Mouse (Mus musculus) naive thymus-derived CD4-positive, alpha-beta T cell, adult 5 months (primary cell): Measurements from ENCODE around the gene Hnrnpa1. TPM values are rescaled to one million over a fixed set of nuclear protein-coding genes. Genes with fewer than 3 reads are reported as not detected.

Source experiments
- polyA plus RNA-seq: library from polyadenylated mRNA; unstranded; fragments of 100-300 nt; shearing (Covaris generic); gene quantifications from one replicate; pipeline ENCODE4 v1.2.1, GENCODE M21; 2017

The Hnrnpa1 gene
- polyA plus RNA-seq = 179 TPM

DNA sequence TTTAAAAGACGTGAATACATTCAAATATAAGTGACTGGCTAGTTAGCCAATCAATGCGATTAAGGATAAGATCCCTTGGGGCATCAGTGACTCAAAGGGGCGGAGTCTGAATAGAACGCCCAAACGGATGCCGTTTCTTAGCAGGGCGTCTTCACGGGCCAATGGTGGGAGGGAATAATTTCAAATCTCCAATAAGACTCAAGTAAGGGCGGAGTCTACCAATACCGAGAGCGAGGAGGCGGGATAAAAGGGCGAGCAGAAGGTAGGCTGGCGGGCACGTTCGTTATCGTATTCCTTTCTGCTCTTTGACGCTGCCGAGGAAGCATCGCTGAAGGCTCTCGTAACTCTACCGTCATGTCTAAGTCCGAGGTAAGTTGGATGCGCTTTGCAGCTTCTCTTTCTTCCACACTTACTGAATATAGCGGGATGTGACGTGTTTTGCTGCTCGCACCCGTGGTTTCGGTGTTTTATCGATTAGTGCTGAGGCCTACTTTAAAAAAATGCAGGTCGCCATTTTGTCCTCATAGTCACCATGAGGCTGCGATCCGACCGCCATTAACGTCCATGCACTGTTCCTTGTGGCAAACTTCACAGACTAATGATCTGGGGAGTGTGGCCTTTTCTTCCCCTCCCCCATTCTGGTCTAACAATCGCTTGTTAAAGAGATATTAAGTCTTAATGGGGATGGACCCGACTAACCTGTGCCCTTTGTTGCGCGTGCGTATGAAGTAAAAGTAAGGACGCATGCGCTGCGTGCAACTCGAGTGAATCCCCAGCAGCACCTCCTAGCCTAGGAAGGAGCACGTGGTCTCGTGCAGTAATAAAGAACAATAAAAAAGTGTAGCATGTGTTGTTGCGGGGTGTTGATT, at the start of gene Hnrnpa1:
Hnrnpa1 (plus strand) TSS at position 273 of the 869 bp plus-strand sequence.

DNA sequence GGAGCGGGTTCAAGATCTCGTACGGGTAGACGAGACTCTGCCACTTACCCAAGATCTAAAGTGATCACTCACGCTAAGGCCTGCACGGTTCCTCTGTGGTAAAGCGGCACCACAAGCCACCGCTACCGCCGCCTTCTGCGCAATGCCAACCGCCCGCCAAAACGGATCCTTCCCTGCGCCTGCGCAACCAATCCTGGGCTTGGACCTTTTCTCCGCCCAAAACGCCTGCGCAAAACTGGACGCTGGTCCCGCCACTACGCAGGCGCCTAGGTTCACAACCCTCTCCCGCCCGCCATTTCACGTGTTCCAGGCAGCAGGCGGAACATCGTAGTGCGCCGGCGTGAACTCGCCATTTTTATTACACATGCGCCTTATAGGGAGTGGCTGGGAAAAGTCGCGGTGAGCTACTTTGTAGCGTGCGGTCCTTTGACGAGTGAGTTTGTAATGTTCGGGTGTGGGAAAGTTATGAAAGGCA, 510 bp upstream of the Hnrnpa1 start, which contains the start of gene Cbx5:
Cbx5 (minus strand) TSS at position 132 of the 475 bp plus-strand sequence.

DNA sequence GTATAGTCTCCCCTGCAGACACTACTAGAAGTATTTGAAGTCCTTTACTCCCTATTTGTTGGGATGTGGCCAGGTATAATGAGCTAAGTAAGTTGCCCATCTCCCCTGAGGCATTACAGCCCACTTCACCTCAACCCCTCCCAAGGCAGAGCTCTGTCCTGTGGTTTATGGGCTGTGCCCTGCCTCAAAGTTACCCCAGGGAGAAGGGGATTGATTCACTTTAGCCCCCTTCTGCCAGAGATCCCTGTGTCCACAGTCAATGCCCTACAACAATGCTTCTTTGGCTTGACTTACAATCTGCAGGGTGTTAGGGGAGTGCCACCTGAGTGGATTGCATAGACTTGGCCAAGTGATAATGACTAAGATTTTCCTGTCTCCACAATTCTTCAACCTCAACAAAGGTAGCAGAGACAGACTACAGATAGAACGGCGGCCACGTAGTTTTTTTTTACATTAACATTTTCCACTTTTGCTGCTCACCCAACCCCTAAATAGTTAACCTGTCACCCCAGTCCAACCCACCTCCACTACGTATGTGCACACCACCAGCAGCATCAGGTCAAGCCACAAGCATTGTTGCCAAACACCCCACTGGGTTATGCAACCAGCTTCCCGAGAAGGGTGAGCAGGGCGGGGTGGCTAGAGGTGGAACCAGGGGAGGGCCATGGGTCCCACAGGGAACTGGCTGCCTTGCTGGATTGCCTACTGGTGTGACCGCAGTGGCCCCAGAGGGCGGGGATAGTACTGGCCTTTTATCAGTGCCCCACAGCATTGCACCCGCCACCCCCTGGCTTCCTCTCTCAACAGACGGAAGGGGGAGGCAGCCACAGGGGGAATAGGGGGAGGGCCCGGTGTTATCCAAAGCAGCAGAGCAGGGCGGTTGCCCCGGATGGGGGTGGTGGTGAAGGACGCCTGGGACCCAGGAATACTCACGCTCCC, 17.8 kb downstream of the Hnrnpa1 start, which contains the start of gene Nfe2:
Nfe2 (minus strand) TSS at position 614 of the 939 bp plus-strand sequence.

DNA sequence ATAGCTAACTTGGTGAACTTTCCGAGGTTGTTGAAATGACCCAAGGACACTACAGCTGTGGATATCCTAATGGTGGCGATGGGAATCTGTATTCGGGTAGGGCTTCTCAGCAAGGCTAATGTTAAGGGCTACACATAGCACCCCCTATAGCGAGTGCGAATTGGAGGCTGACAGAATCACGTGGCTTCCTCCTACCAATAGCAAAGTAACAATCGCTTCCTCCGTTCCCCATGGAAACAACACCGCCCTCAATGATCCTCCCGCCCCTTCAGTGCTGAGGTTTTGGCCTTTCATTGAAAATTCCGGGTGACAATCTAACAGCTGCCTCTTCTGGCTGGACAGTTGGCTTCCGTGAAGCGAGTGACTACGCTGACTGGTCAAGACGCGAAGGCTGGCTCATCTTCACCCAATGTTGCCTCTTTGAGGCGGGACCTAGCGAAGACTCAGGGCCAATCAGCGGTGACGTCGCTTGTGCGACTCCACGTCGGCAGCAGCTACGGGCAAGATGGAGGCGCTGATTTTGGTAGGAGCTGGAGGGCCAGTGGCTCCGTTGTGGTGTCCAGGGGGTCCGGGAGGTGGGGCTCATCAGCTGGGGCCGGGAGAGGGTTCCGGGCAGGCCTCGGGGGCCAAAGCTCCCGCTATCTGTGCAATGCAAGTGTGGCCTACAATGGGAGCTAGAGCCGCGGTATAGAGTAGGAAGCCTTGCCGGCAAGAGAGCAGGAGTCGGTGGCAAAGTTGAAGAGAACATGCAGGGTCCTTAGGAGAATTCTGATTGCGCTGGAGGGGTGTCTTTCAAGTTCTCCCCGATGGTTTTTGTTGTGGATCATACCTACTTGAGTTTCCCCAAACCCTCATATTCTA, 32.4 kb downstream of the Hnrnpa1 start, which contains the start of gene Copz1:
Copz1 (plus strand) TSS at position 296 of the 861 bp plus-strand sequence.

Other genes with a start within 250 kb of the Hnrnpa1 start
- gene Hoxc8, start 249.8 kb upstream of the Hnrnpa1 start, polyA plus RNA-seq = not detected
- gene Hoxc6, start 242.2 kb upstream of the Hnrnpa1 start, polyA plus RNA-seq = not detected
- gene Hoxc4, start 221.5 kb upstream of the Hnrnpa1 start, polyA plus RNA-seq = not detected
- gene Smug1, start 73.3 kb upstream of the Hnrnpa1 start, polyA plus RNA-seq = 4.9 TPM
- 7.5 TPM for gene Cbx5, start 616 bp upstream of the Hnrnpa1 start, polyA plus RNA-seq
- not detected for gene Nfe2, start 18.0 kb downstream of the Hnrnpa1 start, polyA plus RNA-seq
- gene Copz1, start 32.3 kb downstream of the Hnrnpa1 start, polyA plus RNA-seq = 122 TPM
- gene Gpr84, start 70.2 kb downstream of the Hnrnpa1 start, polyA plus RNA-seq = not detected
- not detected for gene Zfp385a, start 99.7 kb downstream of the Hnrnpa1 start, polyA plus RNA-seq
- gene Itga5, start 126.3 kb downstream of the Hnrnpa1 start, polyA plus RNA-seq = 2.6 TPM
- not detected for gene Gtsf1, start 190.0 kb downstream of the Hnrnpa1 start, polyA plus RNA-seq
- gene Gtsf2, start 208.0 kb downstream of the Hnrnpa1 start, polyA plus RNA-seq = not detected
- 128 TPM for gene Nckap1l, start 213.4 kb downstream of the Hnrnpa1 start, polyA plus RNA-seq